Comparison of ENCODE assay signal across 9 mouse cellular contexts in genomic region chr4:152328691-152329090, GRCm38 (mm10). TPM values are rescaled to one million over a fixed set of nuclear protein-coding genes. Genes with fewer than 3 reads are reported as not detected.
DNase-seq lines count a peak whose midpoint lies in the region; ATAC-seq lines count a peak whose summit lies in the region.
"Had no signal": no experiment of that assay in that cellular context is flagged by ENCODE, and none has a peak within 500 bp of the region (broad histone marks: within the 10 kb centered on the region; RNA-seq: fewer than 3 reads in every experiment).

No protein-coding gene starts in this region.

- peaks cover 5% of the 10 kb centered on the region; the same call in 1 of the 2 replicates for H3K36me3 ChIP-seq in forebrain, embryonic 11.5 days (ENCODE audit: control insufficient read depth, insufficient read depth, low read length)
- H3K36me3 ChIP-seq in forebrain, embryonic 12.5 days (replicated peaks), result peaks cover 62% of the 10 kb centered on the region
- peaks cover 65% of the 10 kb centered on the region for H3K36me3 ChIP-seq in midbrain, embryonic 10.5 days
- H3K36me3 ChIP-seq in midbrain, embryonic 13.5 days, result peaks cover 55% of the 10 kb centered on the region

- no peak overlapping the region for H3K27ac ChIP-seq in forebrain, embryonic 11.5 days (ENCODE audit: low read depth, low read length)
- H3K27ac ChIP-seq in forebrain, embryonic 12.5 days, result no peak overlapping the region
- no peak overlapping the region for H3K27ac ChIP-seq in midbrain, embryonic 10.5 days (replicated peaks)
- no peak overlapping the region for H3K27ac ChIP-seq in midbrain, embryonic 13.5 days
- H3K27ac ChIP-seq: heart, embryonic 15.5 days had no signal

- H3K9me3 ChIP-seq in forebrain, embryonic 11.5 days (ENCODE audit: control insufficient read depth, low read length), result no peaks in the 10 kb centered on the region
- no peaks in the 10 kb centered on the region for H3K9me3 ChIP-seq in forebrain, embryonic 12.5 days
- H3K9me3 ChIP-seq in midbrain, embryonic 10.5 days (replicated peaks), result no peaks in the 10 kb centered on the region
- H3K9me3 ChIP-seq in midbrain, embryonic 13.5 days, result no peaks in the 10 kb centered on the region
- H3K9me3 ChIP-seq: heart, embryonic 15.5 days had no signal

- H3K4me2 ChIP-seq in forebrain, embryonic 11.5 days (ENCODE audit: low read depth, low read length, severe bottlenecking), result no peak overlapping the region
- no peak overlapping the region for H3K4me2 ChIP-seq in forebrain, embryonic 12.5 days
- no peak overlapping the region for H3K4me2 ChIP-seq in midbrain, embryonic 13.5 days (replicated peaks)
- H3K4me2 ChIP-seq: heart, embryonic 15.5 days had no signal

- no peak overlapping the region for H3K9ac ChIP-seq in forebrain, embryonic 11.5 days (ENCODE audit: low read length)
- no peak overlapping the region for H3K9ac ChIP-seq in forebrain, embryonic 12.5 days
- H3K9ac ChIP-seq in midbrain, embryonic 13.5 days (replicated peaks), result no peak overlapping the region
- H3K9ac ChIP-seq: heart, embryonic 15.5 days had no signal

- peaks cover 4% of the 10 kb centered on the region; the same call in 1 of the 2 replicates for H3K4me1 ChIP-seq in forebrain, embryonic 11.5 days (replicated peaks; ENCODE audit: control insufficient read depth, insufficient read depth, low read length)
- peaks cover 19% of the 10 kb centered on the region for H3K4me1 ChIP-seq in forebrain, embryonic 12.5 days
- peaks cover 17% of the 10 kb centered on the region for H3K4me1 ChIP-seq in midbrain, embryonic 10.5 days
- H3K4me1 ChIP-seq in midbrain, embryonic 13.5 days (replicated peaks), result peaks cover 21% of the 10 kb centered on the region

- H3K27me3 ChIP-seq in forebrain, embryonic 11.5 days (ENCODE audit: control insufficient read depth, insufficient read depth, low read length), result no peaks in the 10 kb centered on the region
- no peaks in the 10 kb centered on the region for H3K27me3 ChIP-seq in forebrain, embryonic 12.5 days
- H3K27me3 ChIP-seq in midbrain, embryonic 10.5 days (ENCODE audit: low read depth, poor library complexity, severe bottlenecking), result no peaks in the 10 kb centered on the region
- H3K27me3 ChIP-seq in midbrain, embryonic 13.5 days, result no peaks in the 10 kb centered on the region
- H3K27me3 ChIP-seq: heart, embryonic 15.5 days had no signal

- H3K4me3 ChIP-seq in forebrain, embryonic 11.5 days (ENCODE audit: low read depth, low read length), result no peak overlapping the region
- H3K4me3 ChIP-seq in forebrain, embryonic 12.5 days (replicated peaks), result no peak overlapping the region
- no peak overlapping the region for H3K4me3 ChIP-seq in midbrain, embryonic 10.5 days
- no peak overlapping the region for H3K4me3 ChIP-seq in midbrain, embryonic 13.5 days (replicated peaks)
- H3K4me3 ChIP-seq: heart, embryonic 15.5 days had no signal

- 81% methylated on average over 6 of the region's 6 CpGs for WGBS in forebrain, embryonic 11.5 days
- 77% methylated on average over 6 of the region's 6 CpGs for WGBS in forebrain, embryonic 12.5 days
- WGBS in midbrain, embryonic 10.5 days, result 78% methylated on average over 6 of the region's 6 CpGs
- 80% methylated on average over 6 of the region's 6 CpGs for WGBS in midbrain, embryonic 13.5 days

- no peak for ATAC-seq in forebrain, embryonic 11.5 days (replicated peaks; ENCODE audit: low FRiP score)
- no peak for ATAC-seq in forebrain, embryonic 12.5 days (ENCODE audit: low FRiP score)
- no peak for ATAC-seq in midbrain, embryonic 13.5 days
- peak; percentile 23 for ATAC-seq in megakaryocyte progenitor cell, adult 5-6 weeks (replicated peaks; ENCODE audit: poor library complexity)

- peak; percentile 77 for DNase-seq in forebrain, embryonic 11.5 days (ENCODE audit: low spot score)
- DNase-seq in midbrain, embryonic 10.5 days (ENCODE audit: low spot score), result peak; percentile 64
- DNase-seq in brain, adult 2 months (ENCODE audit: low read depth, low spot score), result peak; percentile 58
- DNase-seq in layer of hippocampus, postnatal 36 days, result no peak
- DNase-seq in right cerebral cortex, postnatal 25 days, result no peak

RNA-seq across cellular contexts. Expression of gene Rpl22, which starts 3.1 kb away (rescaled TPM):
- 310 and 360 TPM in 2 replicates for polyA plus RNA-seq in forebrain, embryonic 11.5 days (2014; fragmentation: Nextera tagmentation; extraction: Ambion mirVana)
- polyA plus RNA-seq in forebrain, embryonic 12.5 days (2016; fragmentation: Nextera tagmentation; extraction: Ambion mirVana), result 319 and 331 TPM in 2 replicates
- 282 and 358 TPM in 2 replicates for polyA plus RNA-seq in midbrain, embryonic 10.5 days (2016; fragmentation: Nextera tagmentation; extraction: Ambion mirVana)
- 213 and 217 TPM in 2 replicates for polyA plus RNA-seq in midbrain, embryonic 13.5 days (2015; fragmentation: Nextera tagmentation; extraction: Ambion mirVana)
- 1,636 and 1,708 TPM in 2 replicates for total RNA-seq in megakaryocyte progenitor cell, adult 5-6 weeks (2015)
- 3,182 and 3,570 TPM in 2 replicates for total RNA-seq in megakaryocyte progenitor cell, adult 5-6 weeks (2017)
- total RNA-seq in layer of hippocampus, postnatal 36 days (2021), result 100 to 1,000 TPM; 203 TPM

RNA-seq across cellular contexts. Expression of gene Chd5, which starts 9.8 kb away (rescaled TPM):
- polyA plus RNA-seq in forebrain, embryonic 11.5 days (2014; fragmentation: Nextera tagmentation; extraction: Ambion mirVana), result 1.3 and 1.5 TPM in 2 replicates
- polyA plus RNA-seq in forebrain, embryonic 12.5 days (2016; fragmentation: Nextera tagmentation; extraction: Ambion mirVana), result 6.8 and 7.4 TPM in 2 replicates
- 0.07 and 0.12 TPM in 2 replicates for polyA plus RNA-seq in midbrain, embryonic 10.5 days (2016; fragmentation: Nextera tagmentation; extraction: Ambion mirVana)
- 30.0 and 32.1 TPM in 2 replicates for polyA plus RNA-seq in midbrain, embryonic 13.5 days (2015; fragmentation: Nextera tagmentation; extraction: Ambion mirVana)
- not detected in 2 replicates for total RNA-seq in megakaryocyte progenitor cell, adult 5-6 weeks (2015)
- total RNA-seq in megakaryocyte progenitor cell, adult 5-6 weeks (2017), result 0.07 and 0.08 TPM in 2 replicates
- total RNA-seq in layer of hippocampus, postnatal 36 days (2021), result 100 to 1,000 TPM; 124 to 130 TPM

RNA-seq across cellular contexts. Expression of gene Rnf207, which starts 9.9 kb away (rescaled TPM):
- polyA plus RNA-seq in forebrain, embryonic 11.5 days (2014; fragmentation: Nextera tagmentation; extraction: Ambion mirVana), result 0.60 and 1.2 TPM in 2 replicates
- 1.5 and 2.7 TPM in 2 replicates for polyA plus RNA-seq in forebrain, embryonic 12.5 days (2016; fragmentation: Nextera tagmentation; extraction: Ambion mirVana)
- 1.5 and 2.4 TPM in 2 replicates for polyA plus RNA-seq in midbrain, embryonic 10.5 days (2016; fragmentation: Nextera tagmentation; extraction: Ambion mirVana)
- polyA plus RNA-seq in midbrain, embryonic 13.5 days (2015; fragmentation: Nextera tagmentation; extraction: Ambion mirVana), result 4.7 TPM in 2 replicates
- total RNA-seq in megakaryocyte progenitor cell, adult 5-6 weeks (2015), result 0.12 TPM in 1 of 2 replicates, not detected in the other
- total RNA-seq in megakaryocyte progenitor cell, adult 5-6 weeks (2017), result not detected in 2 replicates
- total RNA-seq in layer of hippocampus, postnatal 36 days (2021), result 1 to 10 TPM; 4.7 to 6.1 TPM

RNA-seq across cellular contexts. Expression of gene Icmt, which starts 31.7 kb away (rescaled TPM):
- 22.1 and 23.6 TPM in 2 replicates for polyA plus RNA-seq in forebrain, embryonic 11.5 days (2014; fragmentation: Nextera tagmentation; extraction: Ambion mirVana)
- polyA plus RNA-seq in forebrain, embryonic 12.5 days (2016; fragmentation: Nextera tagmentation; extraction: Ambion mirVana), result 20.3 and 21.3 TPM in 2 replicates
- 26.8 and 27.6 TPM in 2 replicates for polyA plus RNA-seq in midbrain, embryonic 10.5 days (2016; fragmentation: Nextera tagmentation; extraction: Ambion mirVana)
- polyA plus RNA-seq in midbrain, embryonic 13.5 days (2015; fragmentation: Nextera tagmentation; extraction: Ambion mirVana), result 18.1 and 19.0 TPM in 2 replicates
- 7.9 and 12.1 TPM in 2 replicates for total RNA-seq in megakaryocyte progenitor cell, adult 5-6 weeks (2015)
- 11.5 and 14.8 TPM in 2 replicates for total RNA-seq in megakaryocyte progenitor cell, adult 5-6 weeks (2017)
- total RNA-seq in layer of hippocampus, postnatal 36 days (2021), result 10 to 100 TPM; 43.9 to 44.7 TPM

RNA-seq across cellular contexts. Expression of gene Hes3, which starts 37.2 kb away (rescaled TPM):
- 0.53 and 1.0 TPM in 2 replicates for polyA plus RNA-seq in forebrain, embryonic 11.5 days (2014; fragmentation: Nextera tagmentation; extraction: Ambion mirVana)
- 0.43 and 0.46 TPM in 2 replicates for polyA plus RNA-seq in forebrain, embryonic 12.5 days (2016; fragmentation: Nextera tagmentation; extraction: Ambion mirVana)
- polyA plus RNA-seq in midbrain, embryonic 10.5 days (2016; fragmentation: Nextera tagmentation; extraction: Ambion mirVana), result 26.3 and 30.9 TPM in 2 replicates
- 1.4 and 2.5 TPM in 2 replicates for polyA plus RNA-seq in midbrain, embryonic 13.5 days (2015; fragmentation: Nextera tagmentation; extraction: Ambion mirVana)
- total RNA-seq in megakaryocyte progenitor cell, adult 5-6 weeks (2015), result not detected in 2 replicates
- total RNA-seq in megakaryocyte progenitor cell, adult 5-6 weeks (2017), result not detected in 2 replicates
- not detected for total RNA-seq in layer of hippocampus, postnatal 36 days (2021)
- polyA plus RNA-seq: heart, embryonic 15.5 days had no signal

Comparison
In these comparisons a context has a peak if more than half of its experiments do, and no peak if none do; other contexts are left out.
1. DNase-seq: peak in forebrain, embryonic 11.5 days (single experiment), midbrain, embryonic 10.5 days (single experiment) and brain, adult 2 months (single experiment); none in layer of hippocampus, postnatal 36 days (0 of 2) and right cerebral cortex, postnatal 25 days (single experiment).